Mouse (Mus musculus) hindbrain, postnatal 0 days (tissue): ENCODE results near the gene Atrx. TPM values are rescaled to one million over a fixed set of nuclear protein-coding genes. Genes with fewer than 3 reads are reported as not detected.

ENCODE experiments used
- ATAC-seq: fragments of 200-750 bp; cut with Nextera tagmentation; 2 replicates; pipeline ENCODE4 v1.8.0; 2017; ENCODE audit warnings: mild to moderate bottlenecking, moderate TSS enrichment, moderate library complexity
- DNase-seq: peaks from one replicate; pipeline ENCODE4 v3.0.0-alpha.2; 2015; ENCODE audit warnings: low spot score
- H3K27ac ChIP-seq: fragments of 300-500 bp; sonication (generic); 2 replicates; pipeline ENCODE4 v1.5.1; 2014; ENCODE audit warnings: mild to moderate bottlenecking
- H3K27me3 ChIP-seq: fragments of 300-500 bp; sonication (generic); 2 replicates; pipeline ENCODE4 v1.6.1; 2014; ENCODE audit warnings: low read length, mixed read lengths; ENCODE audit not compliant: insufficient read depth
- H3K36me3 ChIP-seq: fragments of 300-500 bp; sonication (generic); 2 replicates; pipeline ENCODE4 v1.6.1; 2014; ENCODE audit warnings: low read length, mixed read lengths; ENCODE audit not compliant: insufficient read depth
- H3K4me1 ChIP-seq: fragments of 300-500 bp; sonication (generic); 2 replicates; pipeline ENCODE4 v1.6.1; 2014; ENCODE audit warnings: antibody characterized with exemption, low read length, mixed read lengths; ENCODE audit not compliant: insufficient read depth
- H3K4me2 ChIP-seq: fragments of 300-500 bp; sonication (generic); 2 replicates; pipeline ENCODE4 v1.6.1; 2014; ENCODE audit warnings: low read depth, mild to moderate bottlenecking, low read length, moderate library complexity, mixed read lengths
- H3K4me3 ChIP-seq: fragments of 300-500 bp; sonication (generic); 2 replicates; pipeline ENCODE4 v1.5.1; 2014; ENCODE audit warnings: low read length
- H3K9ac ChIP-seq: fragments of 300-500 bp; sonication (generic); replicated peaks from 2 replicates; pipeline ENCODE4 v1.6.1; 2014; ENCODE audit warnings: mild to moderate bottlenecking, low read length, moderate library complexity, mixed read lengths
- H3K9me3 ChIP-seq: fragments of 300-500 bp; sonication (generic); 2 replicates; pipeline ENCODE4 v1.6.1; 2016; ENCODE audit warnings: low read length, mixed read lengths
- CTCF ChIP-seq: IDR thresholded peaks from 2 replicates; pipeline ENCODE4 v1.5.1; 2016; ENCODE audit warnings: antibody characterized with exemption, control low read depth, low read depth
- WGBS: fragments of 180-500 bp; shearing (Covaris S2); extraction: QIAGEN DNeasy Blood & Tissue Kit; methylation state at CpG from one replicate; pipeline ENCODE4 v1.1.7; 2014; 5-methylcytosine and 5-hydroxymethylcytosine counted together
- polyA plus RNA-seq: library from polyadenylated mRNA; unstranded; fragments of >200 nt; fragmentation: Nextera tagmentation; extraction: Ambion mirVana; gene quantifications from 2 replicates; pipeline ENCODE4 v1.2.1, GENCODE M21; 2015
- total RNA-seq: library from RNA; depleted of rRNA; stranded (reverse); fragments of >200 nt; gene quantifications from 2 replicates; pipeline ENCODE4 v1.2.3, GENCODE M21; 2014

Atrx gene
- total and polyA plus RNA-seq, 2 experiments from 2014 or later = 209 to 221 TPM

DNA sequence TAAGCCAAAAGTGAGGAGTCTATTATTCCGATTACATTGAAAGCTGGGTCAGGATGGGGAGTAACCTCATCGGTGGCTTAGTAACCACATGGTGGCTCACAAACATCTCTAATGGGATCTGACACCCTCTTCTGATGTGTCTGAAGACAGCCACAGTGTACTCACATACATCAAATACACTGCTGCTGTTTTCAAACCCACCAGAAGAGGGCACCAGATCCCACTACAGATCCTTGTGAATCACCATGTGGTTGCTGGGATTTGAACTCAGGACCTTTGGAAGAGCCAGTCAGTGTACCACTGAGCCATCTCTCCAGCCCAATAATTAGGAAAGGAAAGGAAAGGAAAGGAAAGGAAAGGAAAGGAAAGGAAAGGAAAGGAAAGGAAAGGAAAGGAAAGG lies 7.8 kb downstream of the Atrx start:
- Histone ChIP-seq H3K4me1 (no peaks in the 10 kb centered on the region), H3K36me3 (no peaks in the 10 kb centered on the region), H3K9ac (no peak overlapping the region), H3K27me3 (no peaks in the 10 kb centered on the region), H3K4me2 (no peak overlapping the region), H3K4me3 (no peak overlapping the region), H3K9me3 (no peaks in the 10 kb centered on the region), H3K27ac (no peak overlapping the region)
- TF ChIP-seq CTCF = peak; percentile 35
- WGBS = 90% methylated on average over 2 of the region's 2 CpGs
- no peak for ATAC-seq
- DNase-seq = no peak

DNA sequence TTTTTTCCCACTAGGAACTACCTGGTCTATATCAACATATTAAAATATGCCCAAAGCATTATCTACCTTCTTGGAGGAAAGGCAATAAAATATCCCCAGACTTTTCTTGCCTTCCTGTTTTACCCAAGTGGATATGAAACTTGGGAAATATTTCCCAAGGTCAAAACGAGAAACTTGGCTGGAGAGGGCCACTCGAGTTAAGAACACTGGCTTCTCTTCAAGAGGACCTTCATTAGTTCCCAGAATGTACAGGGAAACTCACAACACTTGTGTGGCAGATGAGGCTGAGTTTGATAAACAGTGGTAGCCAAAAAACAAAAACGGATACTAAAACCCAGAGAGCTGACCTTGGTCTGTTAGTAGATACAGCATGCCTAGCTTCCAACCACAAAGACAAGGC lies 17.5 kb downstream of the Atrx start:
- DNase-seq = no peak
- Histone ChIP-seq H3K9ac (no peak overlapping the region), H3K4me1 (no peaks in the 10 kb centered on the region), H3K4me3 (no peak overlapping the region), H3K27me3 (no peaks in the 10 kb centered on the region), H3K4me2 (no peak overlapping the region), H3K27ac (no peak overlapping the region), H3K36me3 (no peaks in the 10 kb centered on the region), H3K9me3 (no peaks in the 10 kb centered on the region)
- ATAC-seq = no peak
- 73% methylated on average over 3 of the region's 3 CpGs for WGBS
- no peak for TF ChIP-seq CTCF

DNA sequence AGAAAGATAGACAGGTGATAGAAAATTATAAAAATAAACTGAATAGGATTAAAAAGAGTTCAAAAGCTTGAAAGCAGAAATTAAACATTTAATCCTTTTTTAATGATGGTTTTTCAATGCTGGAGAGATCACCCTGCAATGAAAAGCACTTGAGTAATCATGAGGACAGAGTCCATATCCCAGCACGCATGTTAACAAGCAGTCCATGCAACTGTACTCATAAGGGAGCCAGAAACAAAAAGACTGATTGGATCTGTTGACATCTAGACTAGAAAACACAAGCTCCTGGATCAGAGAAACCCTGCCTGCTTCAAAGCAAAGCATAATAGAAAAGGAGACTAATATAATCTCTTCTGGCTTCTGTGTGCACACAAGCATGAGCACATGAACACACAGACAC lies 27.6 kb downstream of the Atrx start:
- DNase-seq (no peak), ATAC-seq (no peak)
- H3K27ac ChIP-seq = no peak overlapping the region
- no peak for TF ChIP-seq CTCF
- no peaks in the 10 kb centered on the region for H3K36me3 ChIP-seq
- no peak overlapping the region for H3K4me2 ChIP-seq
- 81% methylated on average over 1 of the region's 1 CpGs for WGBS
- H3K9me3 ChIP-seq = no peaks in the 10 kb centered on the region
- no peak overlapping the region for H3K9ac ChIP-seq
- H3K4me1 ChIP-seq = no peaks in the 10 kb centered on the region
- no peaks in the 10 kb centered on the region for H3K27me3 ChIP-seq
- H3K4me3 ChIP-seq = no peak overlapping the region

DNA sequence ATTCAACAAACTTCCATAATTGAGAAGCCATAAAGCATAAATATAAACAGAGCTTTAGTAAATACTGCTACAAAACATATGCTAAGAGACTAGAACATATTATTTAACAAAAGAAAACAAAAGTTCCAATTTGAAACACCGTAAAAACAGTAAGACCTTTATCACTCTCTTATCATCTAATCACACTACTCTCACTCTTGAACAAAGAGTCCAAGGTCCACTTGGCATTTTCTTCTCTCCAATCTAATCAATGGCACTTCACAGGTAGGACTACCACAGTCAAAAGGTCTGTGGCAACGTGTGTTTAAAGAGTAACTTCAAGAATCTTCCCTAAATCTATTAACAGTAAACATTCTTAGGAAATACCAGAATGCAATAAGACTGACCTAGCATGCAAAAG lies 42.3 kb downstream of the Atrx start:
- Histone ChIP-seq H3K27ac (no peak overlapping the region), H3K9me3 (no peaks in the 10 kb centered on the region), H3K27me3 (no peaks in the 10 kb centered on the region), H3K4me3 (no peak overlapping the region), H3K4me2 (no peak overlapping the region), H3K9ac (no peak overlapping the region), H3K4me1 (no peaks in the 10 kb centered on the region), H3K36me3 (no peaks in the 10 kb centered on the region)
- ATAC-seq (no peak), DNase-seq (no peak)
- 81% methylated on average over 2 of the region's 2 CpGs for WGBS
- TF ChIP-seq CTCF = no peak

DNA sequence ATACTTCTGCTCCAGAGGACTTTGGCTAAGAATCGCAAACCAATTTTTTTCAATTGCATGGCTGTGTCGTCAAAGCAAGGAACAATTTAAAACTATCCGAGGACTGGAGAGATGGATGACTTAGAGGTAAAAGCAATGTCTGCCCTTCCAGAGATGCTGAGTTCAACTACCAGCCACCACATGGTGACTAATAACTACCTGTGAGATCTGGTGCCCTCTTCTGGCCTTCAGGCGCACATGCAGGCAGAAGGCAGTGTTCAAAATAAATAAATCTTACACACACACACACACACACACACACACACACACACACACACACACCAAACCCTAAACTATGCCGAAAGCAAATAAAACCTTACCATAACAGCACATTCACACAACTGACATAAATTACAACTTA lies 64.8 kb downstream of the Atrx start:
- Histone ChIP-seq H3K36me3 (0 out of 2 replicates have a peak, but pooled peaks cover 5% of the 10 kb centered on the region), H3K9me3 (no peaks in the 10 kb centered on the region), H3K27me3 (no peaks in the 10 kb centered on the region), H3K9ac (no peak overlapping the region), H3K27ac (no peak overlapping the region), H3K4me2 (no peak overlapping the region), H3K4me3 (no peak overlapping the region), H3K4me1 (no peaks in the 10 kb centered on the region)
- 86% methylated on average over 5 of the region's 5 CpGs for WGBS
- peak; percentile 55 for TF ChIP-seq CTCF
- DNase-seq (no peak), ATAC-seq (no peak)

DNA sequence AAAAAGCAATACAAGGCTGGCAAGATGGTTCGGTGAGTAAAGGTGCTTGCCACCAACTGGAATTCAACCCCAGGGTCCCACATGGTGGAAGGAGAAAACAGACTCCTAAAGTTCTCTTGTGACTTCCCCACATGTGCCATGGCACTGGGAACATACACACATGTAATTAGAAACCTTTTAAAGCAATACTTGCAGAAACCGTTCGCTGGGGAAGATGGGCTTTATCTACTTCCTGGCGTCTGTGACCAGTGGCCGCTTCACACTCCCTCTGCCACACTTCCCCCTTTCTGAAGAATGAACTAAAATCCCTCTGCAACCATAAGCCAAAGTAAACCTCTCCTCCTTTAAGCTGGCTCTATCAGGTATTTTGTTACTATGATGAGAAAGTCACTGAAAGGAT lies 104.7 kb downstream of the Atrx start:
- 0 out of 2 replicates have a peak, but pooled peaks cover 7% of the 10 kb centered on the region for H3K36me3 ChIP-seq
- no peak overlapping the region for H3K9ac ChIP-seq
- no peak overlapping the region for H3K4me2 ChIP-seq
- H3K27ac ChIP-seq = no peak overlapping the region
- no peak overlapping the region for H3K4me3 ChIP-seq
- H3K4me1 ChIP-seq = no peaks in the 10 kb centered on the region
- 92% methylated on average over 5 of the region's 5 CpGs for WGBS
- H3K27me3 ChIP-seq = no peaks in the 10 kb centered on the region
- no peak for TF ChIP-seq CTCF
- ATAC-seq (no peak), DNase-seq (no peak)
- H3K9me3 ChIP-seq = no peaks in the 10 kb centered on the region

DNA sequence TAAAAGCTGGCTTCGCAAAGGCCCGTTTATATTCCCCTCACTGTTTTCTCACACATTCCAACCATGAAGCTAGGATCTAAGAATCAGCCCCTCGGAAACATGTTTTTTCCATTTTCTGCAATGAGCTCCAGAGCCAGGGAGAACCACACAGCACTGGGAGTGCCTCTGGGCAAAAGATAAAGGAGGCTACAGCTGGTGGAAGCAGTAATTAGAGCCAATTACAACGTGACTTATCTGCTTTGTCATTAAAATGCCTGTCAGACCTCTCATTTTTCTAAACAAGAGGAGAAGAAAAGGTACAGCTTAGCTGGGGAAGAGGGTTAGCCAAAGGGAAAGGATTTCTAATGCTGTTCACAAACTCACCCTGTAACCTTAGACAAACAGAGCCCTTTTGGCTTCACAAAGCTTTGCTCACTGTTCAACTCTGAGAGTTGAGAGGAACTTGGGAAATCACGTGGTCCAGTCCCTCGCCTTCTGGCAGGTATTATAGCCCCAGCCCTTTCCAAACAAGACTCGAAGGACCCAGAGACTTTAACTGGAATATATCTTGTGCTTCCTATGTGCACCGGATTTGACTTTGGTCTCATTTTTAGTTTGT lies 134.3 kb downstream of the Atrx start:
- 58% methylated on average over 8 of the region's 8 CpGs for WGBS
- no peak overlapping the region for H3K27ac ChIP-seq
- ATAC-seq (no peak), DNase-seq (no peak)
- H3K9ac ChIP-seq = no peak overlapping the region
- H3K27me3 ChIP-seq = no peaks in the 10 kb centered on the region
- H3K4me1 ChIP-seq = no peaks in the 10 kb centered on the region
- H3K4me3 ChIP-seq = no peak overlapping the region
- no peak overlapping the region for H3K4me2 ChIP-seq
- peaks cover 4% of the 10 kb centered on the region; the same call in 1 of the 2 replicates for H3K36me3 ChIP-seq
- no peak for TF ChIP-seq CTCF
- H3K9me3 ChIP-seq = no peaks in the 10 kb centered on the region
